Mouse (Mus musculus) thymus, adult 2 months (tissue): ENCODE results near the gene Zscan18.

Source experiments
- CTCF ChIP-seq: fragments of 200-500 bp; IDR thresholded peaks from 2 replicates; pipeline ENCODE4 v1.5.1; 2012; ENCODE audit warnings: mild to moderate bottlenecking, control low read depth, low read length, moderate library complexity, borderline replicate concordance; ENCODE audit not compliant: control insufficient read depth, poor library complexity, insufficient read depth; ENCODE audit errors: extremely low read depth
- POLR2A ChIP-seq: fragments of 200-500 bp; IDR thresholded peaks from 2 replicates; pipeline ENCODE4 v1.6.1; 2012; ENCODE audit warnings: mild to moderate bottlenecking, low read length, control low read depth, moderate library complexity; ENCODE audit not compliant: control insufficient read depth, poor library complexity, insufficient read depth; ENCODE audit errors: extremely low read depth

- no peak for TF ChIP-seq CTCF
- TF ChIP-seq POLR2A, result no peak
Observed at GRCm38 (mm10) chr7:12749431-12750198, 53.8 kb downstream of the Zscan18 start.
